Mouse (Mus musculus): ENCODE data around the gene Svep1.
A peak's percentile ranks its signal among the peaks of the same experiment; 100 is the strongest.

Svep1 gene

DNA sequence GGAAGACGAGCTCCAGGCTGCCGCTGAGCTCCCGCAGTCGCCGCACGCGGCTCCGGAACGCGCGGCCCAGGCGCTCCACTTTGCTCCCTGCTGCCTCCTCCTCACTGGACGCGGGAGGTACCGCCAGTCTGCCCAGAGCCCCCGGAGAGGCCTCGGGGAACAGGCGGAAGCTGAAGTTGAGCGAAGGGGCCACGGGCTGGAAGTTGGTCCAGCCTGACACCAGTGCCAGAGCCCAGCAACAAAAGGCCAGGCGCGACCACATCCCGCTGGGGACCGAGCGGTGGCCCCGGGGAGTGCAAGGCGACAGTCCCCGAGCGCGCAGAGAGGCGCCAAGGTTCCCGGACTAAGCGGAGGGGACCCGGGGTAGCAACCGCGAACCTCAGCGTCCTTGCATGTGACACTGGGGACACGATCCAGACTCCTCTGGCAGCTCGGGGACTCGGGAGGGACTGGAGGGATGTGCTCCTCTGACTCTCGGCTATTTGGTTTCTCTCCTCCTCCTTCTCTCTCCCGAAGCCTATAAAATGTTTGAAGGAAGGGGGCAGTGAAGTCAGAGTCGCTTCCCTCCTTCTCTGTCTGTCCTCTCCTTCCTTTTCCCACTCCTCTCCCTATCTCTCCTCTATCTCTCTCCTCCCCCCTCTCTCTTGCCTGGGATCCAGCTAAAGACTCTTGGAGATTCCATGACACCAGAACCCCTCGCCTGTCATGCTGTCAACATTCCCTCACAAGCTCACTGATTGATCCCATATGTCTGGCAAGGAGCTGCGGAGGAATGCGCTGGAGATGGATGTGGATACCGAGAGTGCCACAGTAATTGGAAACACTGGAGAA is at the start of gene Svep1:
Gene Svep1 (minus strand): TSS at position 745 of the 831 bp plus-strand sequence.
- no peak for DNase-seq

DNA sequence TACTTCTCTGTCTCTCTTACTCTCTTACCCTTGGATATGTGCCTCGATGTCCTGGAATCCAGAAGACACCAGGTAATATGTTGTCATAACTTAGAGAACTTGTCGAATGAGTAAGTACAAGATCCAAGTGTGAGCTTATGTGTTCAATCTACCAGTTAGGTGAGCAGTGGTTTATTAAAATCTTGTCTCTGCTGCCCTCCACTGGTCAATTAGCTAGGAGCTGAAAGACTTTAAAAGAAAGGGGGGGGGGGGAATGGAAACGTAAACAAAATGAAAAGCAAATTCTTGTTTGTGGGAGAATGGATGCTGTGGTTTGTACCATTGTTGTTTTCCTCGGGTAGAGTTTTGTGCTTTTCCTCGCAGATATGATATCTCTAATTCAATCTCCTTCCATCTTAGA is 46.8 kb upstream of the Svep1 start:
- peak; percentile 67 for DNase-seq

DNA sequence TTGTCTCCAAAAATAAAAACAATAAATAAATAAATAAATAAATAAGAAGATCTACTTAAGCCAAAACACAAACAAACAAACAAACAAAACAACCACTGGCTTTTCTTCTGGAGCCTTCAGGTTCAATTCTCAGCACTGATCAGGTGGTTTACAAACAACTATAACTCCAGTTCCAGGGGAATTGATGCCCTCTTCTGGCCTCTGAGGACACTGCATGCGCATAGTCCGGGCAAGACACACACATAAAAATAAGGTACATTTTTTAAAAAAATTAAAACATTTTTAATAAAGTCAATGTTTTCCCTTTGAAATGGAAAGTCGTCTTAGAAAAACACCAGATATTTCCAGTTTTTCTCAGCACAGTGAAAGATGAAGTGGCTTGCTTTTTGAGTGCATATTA is 45.7 kb upstream of the Svep1 start:
- no peak for DNase-seq

DNA sequence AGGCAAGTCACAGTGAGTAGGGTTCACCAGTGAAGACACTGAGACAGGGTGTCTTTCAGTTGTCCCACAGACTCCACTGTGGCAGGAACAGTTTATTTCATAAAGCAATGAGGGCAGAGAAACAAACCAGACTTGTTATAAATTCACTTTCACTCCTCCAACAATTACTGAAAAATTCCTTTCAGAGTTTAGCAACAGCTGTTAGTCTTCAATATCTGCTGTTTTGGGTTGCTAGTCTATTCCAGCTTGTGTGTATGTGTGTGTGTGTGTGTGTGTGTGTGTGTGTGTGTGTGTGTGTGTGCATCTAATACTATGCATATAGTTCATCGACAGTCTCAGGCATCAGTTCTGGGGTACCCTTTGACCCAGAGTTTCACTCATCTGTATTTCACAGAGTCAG is 38.9 kb upstream of the Svep1 start:
- DNase-seq: no peak

DNA sequence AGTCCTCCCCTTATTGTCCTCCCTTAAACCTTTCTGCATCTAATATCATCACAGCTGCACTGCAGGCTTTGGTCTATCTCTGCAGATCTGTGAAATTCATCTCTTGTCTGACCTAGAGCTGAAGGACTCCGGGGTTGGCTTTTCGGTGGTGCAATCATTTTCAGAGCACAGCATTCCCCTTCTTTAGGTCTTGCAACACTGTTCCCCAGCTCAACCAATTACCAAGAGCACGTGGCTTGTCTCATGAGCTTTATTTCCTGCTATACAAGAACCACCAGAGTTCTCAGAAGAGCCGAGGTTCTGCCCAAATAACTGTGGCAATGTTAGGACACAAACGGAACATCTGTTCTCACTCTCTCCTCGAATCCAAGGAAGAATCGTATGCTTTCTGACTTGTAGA is 33.8 kb upstream of the Svep1 start:
- DNase-seq: peak; percentile 5

DNA sequence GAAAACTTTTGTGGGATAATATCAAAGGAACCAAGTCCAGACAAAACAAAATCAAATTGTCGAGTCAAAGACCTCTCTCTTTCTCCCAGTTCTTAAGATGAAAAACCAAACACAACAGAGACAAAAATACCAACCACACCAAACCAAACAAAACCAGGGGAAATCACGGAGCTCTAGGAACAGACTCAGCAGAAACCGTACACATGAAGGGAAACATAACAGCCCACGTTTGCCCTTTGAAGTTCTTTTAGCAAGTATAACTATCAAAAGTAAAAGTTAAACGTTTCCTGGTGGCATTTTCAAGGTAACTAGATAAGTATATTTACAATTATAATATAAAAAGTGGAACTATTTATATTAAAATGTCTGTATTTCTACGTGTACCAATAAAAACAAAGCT is 29.2 kb upstream of the Svep1 start:
- DNase-seq: no peak

DNA sequence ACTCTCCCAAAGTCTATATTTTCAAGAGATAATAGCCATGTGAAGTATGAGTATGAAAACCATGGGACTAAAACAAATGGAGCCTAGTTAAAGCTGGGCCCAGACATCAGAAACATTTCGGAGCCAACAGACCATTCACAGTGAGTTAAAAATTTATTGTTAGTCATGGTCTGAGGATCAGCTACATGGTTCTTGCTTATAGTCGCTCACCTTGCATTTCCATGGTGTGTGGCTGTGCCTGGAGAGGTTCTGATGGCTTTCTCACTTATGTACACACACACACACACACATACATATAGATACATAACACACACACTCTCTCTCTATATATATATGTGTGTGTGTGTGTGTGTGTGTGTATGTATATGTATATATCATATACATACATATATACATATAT is 16.8 kb upstream of the Svep1 start:
- DNase-seq: no peak

DNA sequence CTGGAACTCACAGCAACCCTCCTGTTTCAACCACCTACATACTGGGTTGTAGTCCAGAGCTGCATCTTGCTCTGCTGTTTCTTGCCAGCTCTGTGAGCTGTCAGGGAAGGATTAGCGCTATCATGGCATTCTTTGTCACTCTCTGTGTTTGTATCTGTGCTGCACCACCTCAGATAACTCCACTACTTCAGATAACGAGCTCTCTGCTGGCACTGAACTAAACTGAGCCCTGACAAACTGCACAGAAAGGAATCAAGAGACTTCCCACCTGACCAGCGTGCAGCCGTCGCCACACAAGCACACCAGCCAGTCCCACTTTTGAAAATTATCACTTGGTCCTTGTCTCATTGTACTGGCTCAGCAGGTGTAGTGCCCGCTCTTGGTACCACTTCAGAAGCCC is 4.7 kb upstream of the Svep1 start:
- no peak for DNase-seq

DNA sequence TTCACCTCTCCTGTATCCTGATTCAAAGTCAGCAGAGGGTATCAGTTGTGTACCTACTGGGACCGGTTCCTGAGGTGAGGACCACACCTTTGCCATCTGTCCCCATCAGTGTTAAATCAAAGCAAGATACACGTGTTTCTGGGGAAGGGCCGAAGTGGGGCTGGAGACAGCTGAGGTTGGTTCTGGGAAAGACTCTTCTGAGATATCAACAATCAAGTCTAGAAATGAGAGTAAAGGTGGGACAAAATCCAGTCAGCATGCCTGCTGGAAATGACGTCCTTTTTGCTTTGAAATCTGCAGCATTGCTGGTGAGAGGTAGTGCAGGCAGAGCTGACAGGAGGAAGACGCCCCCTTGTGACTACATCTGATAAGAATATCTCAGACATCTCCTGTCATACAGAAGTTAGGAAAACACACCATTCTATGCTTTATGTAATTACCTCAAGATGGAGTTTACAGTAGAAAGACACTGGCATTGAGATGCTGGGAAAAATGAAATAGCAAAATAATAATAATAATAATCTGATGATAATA is 4.0 kb upstream of the Svep1 start:
- no peak for DNase-seq

DNA sequence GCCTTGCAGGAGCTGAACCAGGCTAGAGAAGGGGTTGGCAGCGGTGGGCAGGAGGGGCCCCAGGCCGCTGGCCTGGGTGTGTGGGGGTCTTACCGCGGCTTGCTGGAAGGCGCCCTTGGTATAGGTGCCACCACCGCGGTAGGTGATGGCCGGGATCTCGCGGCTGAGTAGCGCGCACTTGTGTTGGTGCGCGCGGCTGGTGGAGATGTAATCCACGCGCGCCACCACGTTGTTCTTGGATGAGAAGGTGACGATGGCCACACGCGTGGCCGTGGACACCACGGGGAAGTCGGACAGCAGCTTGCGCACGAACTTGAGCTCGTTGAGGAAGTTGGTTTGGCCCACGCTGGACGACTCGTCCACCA is 927 bp downstream of the Svep1 start:
- DNase-seq: no peak

DNA sequence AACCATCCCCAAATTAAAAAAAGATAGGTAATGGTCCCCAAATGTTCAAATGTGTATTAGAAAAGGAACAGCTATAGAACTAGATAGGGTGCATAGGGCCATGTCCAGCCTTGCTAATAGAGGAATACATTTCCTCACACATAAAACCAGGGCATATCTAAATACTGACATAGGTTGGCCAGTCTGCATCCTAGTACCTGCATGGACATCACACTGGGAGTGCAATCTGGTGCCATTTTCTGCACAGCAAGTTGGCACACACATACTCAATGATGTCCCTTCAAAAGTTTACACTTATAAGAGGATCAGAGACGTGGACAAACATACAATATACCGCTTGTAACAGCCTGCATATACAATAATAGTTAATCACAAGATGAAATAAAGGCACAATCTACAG is 5.0 kb downstream of the Svep1 start:
- DNase-seq: no peak

DNA sequence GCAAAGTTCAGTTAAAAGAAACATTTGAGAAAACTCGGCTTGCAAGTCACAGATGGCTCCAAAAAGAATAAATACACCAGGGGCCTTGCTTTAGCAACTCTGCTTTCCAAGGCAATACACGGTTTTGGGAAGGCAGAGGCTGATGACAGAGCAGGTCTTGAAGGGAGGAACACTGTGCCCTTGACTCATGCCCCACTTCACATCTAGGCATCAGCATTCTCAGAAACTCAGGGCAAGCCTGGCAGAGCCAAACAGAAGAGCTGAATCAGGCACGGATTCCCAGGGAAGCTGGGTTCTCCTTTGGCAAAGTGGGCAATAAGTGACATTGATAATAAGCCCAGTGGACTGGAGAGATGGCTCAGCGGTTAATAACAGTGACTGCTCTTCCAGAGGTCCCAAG is 5.8 kb downstream of the Svep1 start:
- DNase-seq: no peak

DNA sequence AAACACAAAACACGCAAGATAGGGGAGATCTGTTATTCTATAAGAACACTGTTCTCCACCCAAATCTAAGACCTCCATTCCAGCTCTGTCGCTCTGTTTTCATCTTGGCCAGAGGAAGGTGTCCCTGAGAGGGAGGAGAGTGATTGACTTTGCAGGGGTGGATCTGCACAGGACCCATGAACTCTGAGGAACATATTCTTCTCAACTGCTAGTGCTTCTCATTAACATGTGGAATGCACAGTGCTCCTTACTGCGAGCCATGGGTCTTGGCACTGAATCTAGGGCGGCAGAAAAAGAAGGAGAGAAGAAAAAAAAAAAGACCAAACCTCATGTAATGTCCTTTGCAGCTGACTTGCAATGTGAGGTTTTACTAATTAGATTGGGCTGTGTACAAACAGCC is 9.4 kb downstream of the Svep1 start:
- DNase-seq: no peak

DNA sequence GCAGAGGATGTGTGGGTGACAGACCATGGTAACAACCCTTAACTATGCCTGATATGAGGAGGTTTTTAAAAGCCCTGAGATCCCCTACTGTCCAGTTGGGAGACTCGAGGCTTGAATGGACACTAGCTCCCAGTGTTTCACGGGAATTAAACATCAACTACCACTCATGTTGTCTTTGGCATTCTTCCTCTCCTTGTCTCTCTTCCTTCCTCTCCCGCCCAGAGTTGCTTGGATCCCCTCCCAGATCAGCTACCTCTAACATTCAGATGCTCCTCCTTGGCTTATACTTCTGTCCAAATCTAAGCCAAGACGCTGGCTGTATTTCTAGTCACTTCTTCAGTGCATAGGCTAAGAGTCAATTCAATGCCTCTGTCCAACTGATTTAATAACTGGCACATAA is 9.9 kb downstream of the Svep1 start:
- peak; percentile 56 for DNase-seq

DNA sequence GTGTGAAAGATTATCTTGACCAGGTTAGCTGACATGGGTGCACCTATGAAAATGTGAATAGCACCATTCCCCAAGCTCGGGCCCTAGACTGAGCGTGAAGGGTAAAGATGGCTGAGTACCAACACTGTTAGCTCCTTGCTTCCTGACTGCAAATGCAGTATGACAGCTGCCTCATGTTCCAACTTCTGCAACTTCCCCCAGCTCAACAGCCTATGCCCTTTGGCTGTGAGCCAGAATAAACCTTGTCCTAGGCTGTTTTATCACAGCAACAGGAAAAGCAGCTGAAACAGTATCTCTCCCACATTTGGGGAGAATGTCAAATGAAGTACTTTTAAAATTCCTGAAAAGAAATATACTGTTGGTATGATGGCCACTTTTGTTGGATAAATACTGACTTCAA is 10.7 kb downstream of the Svep1 start:
- no peak for DNase-seq

DNA sequence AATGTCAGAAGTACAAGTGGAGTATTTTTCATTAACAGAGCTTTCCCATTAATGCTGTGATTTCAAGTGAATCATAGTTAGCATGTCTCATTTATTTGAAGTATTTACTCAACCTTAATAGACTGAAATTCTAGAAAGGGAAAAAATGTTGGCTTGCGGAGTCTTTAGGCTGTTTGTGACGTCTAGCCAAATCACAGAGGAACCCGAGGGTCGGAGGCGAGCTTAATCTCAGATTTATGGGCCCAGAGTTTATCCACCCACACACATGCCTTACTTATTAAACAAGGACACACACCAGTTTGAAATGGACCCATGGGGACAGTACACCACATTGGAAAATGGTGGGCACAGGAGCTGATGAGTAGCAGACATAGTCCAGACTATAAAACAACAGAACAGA is 17.4 kb downstream of the Svep1 start:
- no peak for DNase-seq

DNA sequence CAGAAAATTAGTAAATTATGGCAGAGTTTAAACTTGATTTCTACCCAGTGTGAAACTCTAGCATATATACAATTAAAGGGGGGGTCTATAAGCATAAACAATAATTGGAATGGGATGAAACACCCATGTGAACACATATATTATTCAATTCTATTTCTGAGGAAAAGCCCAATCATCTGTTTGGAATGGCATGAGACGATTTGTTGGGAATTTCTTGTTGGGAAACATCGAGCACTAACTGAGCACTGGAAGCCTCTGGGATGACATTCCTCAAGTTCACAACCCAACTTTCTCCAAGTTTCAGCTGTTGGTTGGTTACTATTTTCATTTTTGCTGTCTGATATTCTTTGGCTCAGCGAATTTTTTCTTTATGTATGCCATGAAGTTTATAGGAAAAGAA is 21.3 kb downstream of the Svep1 start:
- no peak for DNase-seq

DNA sequence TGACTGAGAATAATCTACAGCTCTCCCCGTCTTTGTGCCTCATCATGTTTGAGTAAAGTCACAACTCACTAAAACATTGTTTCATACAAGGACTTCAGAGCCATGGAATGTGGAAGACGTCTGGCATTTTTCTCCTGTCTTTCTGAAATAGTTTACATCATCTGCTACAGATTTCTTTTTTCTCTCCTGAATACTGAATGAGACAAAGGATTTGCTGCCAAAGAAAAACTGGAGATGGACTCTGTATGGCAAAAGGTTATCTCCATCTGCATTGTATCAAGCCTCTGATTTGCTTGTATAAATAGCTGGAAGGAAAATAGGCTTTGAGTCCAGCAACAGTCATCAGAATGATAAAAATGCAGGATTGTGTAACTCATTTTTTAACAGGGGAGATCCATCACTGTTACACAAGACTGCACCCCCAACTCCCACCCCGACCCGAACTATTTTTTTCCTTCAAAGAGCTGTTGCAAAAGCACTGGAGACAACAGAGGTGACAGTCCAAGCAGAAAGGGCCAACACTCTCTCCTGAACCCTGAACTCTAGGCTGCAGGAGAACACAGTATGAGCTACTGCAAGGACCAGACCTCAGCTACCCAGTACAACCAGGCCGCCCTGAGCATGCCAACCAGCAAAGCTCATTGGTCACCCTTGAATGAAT is 21.8 kb downstream of the Svep1 start:
- DNase-seq: peak; percentile 50

DNA sequence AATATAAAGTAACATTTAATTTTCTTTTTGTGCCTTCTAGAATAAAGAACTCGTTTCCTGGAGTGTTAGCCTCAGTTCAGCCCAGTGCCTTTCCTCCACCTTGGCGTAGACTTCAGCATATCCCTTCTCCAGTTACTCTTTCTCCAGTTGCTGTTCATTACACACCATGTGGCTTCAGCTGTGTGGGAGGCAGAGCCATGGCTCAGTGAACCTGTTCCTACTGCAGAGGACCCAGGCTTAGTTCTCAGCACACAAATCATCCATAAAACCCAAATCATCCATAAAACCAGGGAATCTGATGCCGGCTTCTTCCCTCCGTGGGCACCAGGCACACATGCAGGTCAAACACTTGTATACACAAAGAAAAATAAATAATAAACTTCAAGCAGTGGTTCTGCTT is 22.8 kb downstream of the Svep1 start:
- DNase-seq: no peak

DNA sequence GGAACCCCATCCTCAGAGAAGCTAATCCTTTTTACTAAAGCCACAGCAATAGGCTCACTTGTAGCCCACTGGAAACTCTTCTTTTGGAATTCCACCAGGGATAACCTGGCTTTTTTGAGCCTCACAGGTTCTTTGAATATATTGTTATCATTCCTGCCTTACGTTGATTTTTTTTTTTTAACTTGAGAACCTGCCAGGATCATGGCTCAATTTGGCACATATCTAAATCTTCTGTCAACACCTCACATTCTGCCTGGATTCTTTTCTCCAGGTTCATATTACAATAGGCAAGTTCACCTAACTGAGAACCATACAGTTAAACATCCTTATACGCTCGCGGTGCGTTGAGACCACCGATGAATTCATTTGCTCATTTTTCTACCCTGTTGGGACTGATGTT is 28.2 kb downstream of the Svep1 start:
- DNase-seq: no peak

DNA sequence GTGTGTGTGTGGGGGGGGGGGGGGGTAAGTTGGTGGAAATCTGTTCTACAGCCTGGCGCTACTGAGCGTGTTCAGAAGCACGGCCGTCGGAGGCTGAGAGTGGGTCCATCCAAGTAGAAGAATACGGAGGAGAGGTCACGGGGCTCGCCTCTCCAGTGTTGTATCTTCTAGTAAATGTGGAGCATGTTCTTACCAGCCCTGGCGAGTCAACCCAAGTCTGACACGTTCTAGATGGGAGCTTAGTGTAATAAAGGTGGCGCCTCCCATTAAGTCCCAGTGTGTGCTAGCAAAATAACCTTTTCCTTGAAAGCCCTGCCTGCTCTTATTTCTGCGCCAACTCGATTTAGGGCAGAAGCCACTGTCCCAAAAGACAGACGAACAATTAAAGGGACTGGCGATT is 29.4 kb downstream of the Svep1 start:
- no peak for DNase-seq

DNA sequence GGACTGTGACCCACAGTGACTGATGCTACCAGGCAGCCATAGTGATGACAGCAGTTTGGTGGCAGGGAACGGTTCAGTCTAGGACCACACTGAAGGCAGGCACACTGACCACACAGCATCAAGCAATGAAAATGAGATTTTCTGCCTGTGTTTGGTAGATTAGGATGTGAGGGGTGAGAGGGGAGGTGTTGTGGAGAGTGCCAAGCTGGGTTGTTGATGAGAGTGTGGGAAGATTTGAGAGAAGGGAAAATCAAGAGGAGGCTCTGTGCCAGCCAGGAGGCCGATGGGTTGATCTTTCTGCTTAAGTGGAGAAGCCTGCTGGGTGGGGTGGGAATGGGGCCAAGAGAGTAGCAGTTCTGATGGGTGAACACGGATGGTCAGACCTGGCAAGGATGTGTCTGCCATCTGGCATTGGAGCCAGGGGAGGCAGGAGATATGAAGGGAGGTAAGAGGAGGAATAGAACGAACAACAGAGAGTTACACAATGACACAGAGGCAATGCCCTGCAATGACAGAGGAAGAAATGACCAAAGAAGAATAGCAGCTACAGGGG is 32.1 kb downstream of the Svep1 start:
- no peak for DNase-seq

DNA sequence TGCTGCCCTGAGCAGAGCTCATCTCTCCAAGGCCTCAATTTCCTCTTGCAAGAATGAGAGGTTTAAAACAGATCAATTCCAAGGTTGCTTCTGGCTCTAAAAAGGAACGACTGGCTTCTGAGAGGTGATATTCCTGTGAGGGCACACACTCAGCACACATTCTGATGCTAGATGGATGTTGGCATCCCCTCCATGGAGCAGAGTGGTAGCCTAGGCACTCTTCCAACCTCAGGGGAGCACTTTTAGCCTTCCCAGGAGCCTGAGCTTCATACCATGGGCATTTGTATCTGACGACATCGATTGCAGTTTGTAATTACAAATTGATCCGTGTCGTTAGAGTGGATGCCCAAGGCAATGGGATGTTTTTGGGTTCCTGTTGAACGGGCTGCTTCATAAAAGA is 33.3 kb downstream of the Svep1 start:
- no peak for DNase-seq

DNA sequence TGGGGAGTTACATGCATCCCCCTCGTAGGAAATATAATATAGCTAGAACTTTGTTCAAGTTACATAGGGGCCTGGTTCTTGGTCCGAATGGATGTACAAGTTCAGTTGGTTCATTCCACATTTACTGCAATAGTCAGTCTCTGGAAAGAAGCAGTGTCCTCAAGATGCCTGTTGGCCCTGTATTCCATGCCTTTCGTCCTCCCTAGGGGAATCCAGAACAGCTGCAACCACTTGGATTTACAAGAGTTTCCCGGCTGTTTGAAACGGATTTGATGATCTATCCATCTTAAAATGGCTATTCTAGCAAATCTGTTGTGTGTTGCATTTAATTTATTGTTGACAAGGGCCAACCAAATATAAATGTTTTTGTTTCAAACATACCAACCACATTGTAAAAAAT is 36.2 kb downstream of the Svep1 start:
- peak; percentile 22 for DNase-seq
